Mouse (Mus musculus): ENCODE results near the gene Myo9a. TPM values are rescaled to one million over a fixed set of nuclear protein-coding genes. Genes with fewer than 3 reads are reported as not detected.

Gene Myo9a
- polyA plus RNA-seq, 1 experiment from 2014 or later = 16.9 TPM

- Histone ChIP-seq H3K4me2 (no peak overlapping the region), H3K9ac (no peak overlapping the region), H3K4me3 (no peak overlapping the region), H3K27me3 (no peaks in the 10 kb centered on the region), H3K4me1 (peaks cover 2% of the 10 kb centered on the region; the same call in 1 of the 2 replicates), H3K36me3 (no peaks in the 10 kb centered on the region), H3K27ac (no peak overlapping the region), H3K9me3 (no peaks in the 10 kb centered on the region)
- 64% methylated on average over 2 of the region's 2 CpGs for WGBS
- no peak for ATAC-seq (ENCODE audit: insufficient number of reproducible peaks, insufficient read depth, low FRiP score, low TSS enrichment, low read depth)
These were observed 189.0 kb downstream of the Myo9a start for GRCm38 (mm10) chr9:59939691-59940090.

GRCm38 (mm10) chr9:59940913-59941884 lies 190.5 kb downstream of the Myo9a start:
- H3K4me1 ChIP-seq = peaks cover 2% of the 10 kb centered on the region; the same call in 1 of the 2 replicates

GRCm38 (mm10) chr9:59941885-59942350 lies 191.2 kb downstream of the Myo9a start:
- Histone ChIP-seq H3K36me3 (no peaks in the 10 kb centered on the region), H3K4me1 (peaks cover 2% of the 10 kb centered on the region; the same call in 1 of the 2 replicates), H3K4me3 (no peak overlapping the region), H3K9me3 (no peaks in the 10 kb centered on the region), H3K9ac (no peak overlapping the region), H3K4me2 (no peak overlapping the region), H3K27ac (no peak overlapping the region), H3K27me3 (no peaks in the 10 kb centered on the region)
- WGBS = 55% methylated on average over 9 of the region's 9 CpGs
- no peak for ATAC-seq (ENCODE audit: insufficient number of reproducible peaks, insufficient read depth, low FRiP score, low TSS enrichment, low read depth)

More at GRCm38 (mm10) chr9:59940913-59941884, 190.5 kb downstream of the Myo9a start:
- Histone ChIP-seq H3K4me2 (no peak overlapping the region), H3K9ac (no peak overlapping the region), H3K36me3 (no peaks in the 10 kb centered on the region), H3K4me3 (no peak overlapping the region), H3K27ac (no peak overlapping the region), H3K27me3 (no peaks in the 10 kb centered on the region), H3K9me3 (no peaks in the 10 kb centered on the region)
- no peak for ATAC-seq (ENCODE audit: insufficient number of reproducible peaks, insufficient read depth, low FRiP score, low TSS enrichment, low read depth)
- WGBS = 75% methylated on average over 9 of the region's 12 CpGs

- ATAC-seq (ENCODE audit: insufficient number of reproducible peaks, insufficient read depth, low FRiP score, low TSS enrichment, low read depth) = no peak
- Histone ChIP-seq H3K4me1 (peaks cover 2% of the 10 kb centered on the region; the same call in 1 of the 2 replicates), H3K4me2 (no peak overlapping the region), H3K4me3 (no peak overlapping the region), H3K9me3 (no peaks in the 10 kb centered on the region), H3K36me3 (no peaks in the 10 kb centered on the region), H3K9ac (no peak overlapping the region), H3K27ac (no peak overlapping the region), H3K27me3 (no peaks in the 10 kb centered on the region)
- WGBS = 52% methylated on average over 5 of the region's 5 CpGs
These were observed 191.9 kb downstream of the Myo9a start for GRCm38 (mm10) chr9:59942501-59943085.

- Histone ChIP-seq H3K9ac (no peak overlapping the region), H3K36me3 (no peaks in the 10 kb centered on the region), H3K4me2 (no peak overlapping the region), H3K4me1 (peaks cover 2% of the 10 kb centered on the region; the same call in 1 of the 2 replicates), H3K4me3 (no peak overlapping the region), H3K27ac (no peak overlapping the region), H3K9me3 (no peaks in the 10 kb centered on the region), H3K27me3 (no peaks in the 10 kb centered on the region)
- ATAC-seq (ENCODE audit: insufficient number of reproducible peaks, insufficient read depth, low FRiP score, low TSS enrichment, low read depth) = no peak
- 86% methylated on average over 6 of the region's 6 CpGs for WGBS
These were observed 193.1 kb downstream of the Myo9a start for GRCm38 (mm10) chr9:59943826-59944225.

DNA sequence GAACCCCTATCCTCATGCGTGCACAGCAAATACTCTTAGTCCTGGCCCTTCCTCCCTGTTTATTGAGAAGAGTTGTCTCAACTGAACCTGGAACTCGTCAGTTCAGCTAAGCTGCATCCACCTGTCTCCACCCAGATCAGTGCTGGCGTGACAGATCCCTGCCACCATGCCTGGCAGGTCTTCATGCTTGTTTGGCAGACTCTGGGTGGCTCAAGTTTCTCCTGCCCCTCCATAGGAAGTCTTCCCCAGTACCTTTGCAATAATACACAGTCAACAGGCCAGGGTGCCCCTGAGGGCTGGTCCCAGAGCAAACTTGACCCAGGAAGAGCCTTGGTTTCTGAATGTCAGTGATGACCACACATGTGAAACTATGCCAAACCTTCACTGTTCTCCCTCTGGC lies 194.5 kb downstream of the Myo9a start:
- peaks cover 2% of the 10 kb centered on the region; the same call in 1 of the 2 replicates for H3K4me1 ChIP-seq
- ATAC-seq (ENCODE audit: insufficient number of reproducible peaks, insufficient read depth, low FRiP score, low TSS enrichment, low read depth) = no peak
- H3K27ac ChIP-seq = no peak overlapping the region
- WGBS = 59% methylated on average over 3 of the region's 3 CpGs
- no peak overlapping the region for H3K9ac ChIP-seq
- H3K9me3 ChIP-seq = no peaks in the 10 kb centered on the region
- H3K27me3 ChIP-seq = no peaks in the 10 kb centered on the region
- H3K4me3 ChIP-seq = no peak overlapping the region
- H3K4me2 ChIP-seq = no peak overlapping the region
- H3K36me3 ChIP-seq = no peaks in the 10 kb centered on the region

DNA sequence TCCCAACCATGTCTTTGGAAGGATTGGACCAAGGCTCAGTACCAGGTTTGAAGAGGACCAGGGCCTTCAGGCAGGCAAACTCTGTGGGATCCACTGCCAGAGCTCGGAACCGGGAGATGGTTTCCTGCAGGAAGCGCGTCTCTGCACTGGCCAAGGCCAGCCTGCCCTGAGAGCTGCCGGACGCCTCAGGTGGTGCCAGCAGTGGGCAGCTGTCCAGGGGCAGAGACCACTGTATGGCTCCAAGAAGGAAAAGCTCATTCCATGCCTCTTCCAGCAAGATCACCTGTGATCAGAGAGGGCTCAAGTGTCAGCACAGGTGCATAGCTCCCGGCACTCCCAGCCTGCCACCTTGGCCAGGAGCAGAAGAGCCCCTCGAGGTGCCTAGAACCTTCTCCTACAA lies 196.6 kb downstream of the Myo9a start:
- H3K4me2 ChIP-seq = no peak overlapping the region
- no peak overlapping the region for H3K27ac ChIP-seq
- H3K9me3 ChIP-seq = no peaks in the 10 kb centered on the region
- H3K36me3 ChIP-seq = no peaks in the 10 kb centered on the region
- H3K4me1 ChIP-seq = peaks cover 2% of the 10 kb centered on the region; the same call in 1 of the 2 replicates
- no peak for ATAC-seq (ENCODE audit: insufficient number of reproducible peaks, insufficient read depth, low FRiP score, low TSS enrichment, low read depth)
- H3K9ac ChIP-seq = no peak overlapping the region
- no peak overlapping the region for H3K4me3 ChIP-seq
- WGBS = 89% methylated on average over 8 of the region's 8 CpGs
- no peaks in the 10 kb centered on the region for H3K27me3 ChIP-seq

DNA sequence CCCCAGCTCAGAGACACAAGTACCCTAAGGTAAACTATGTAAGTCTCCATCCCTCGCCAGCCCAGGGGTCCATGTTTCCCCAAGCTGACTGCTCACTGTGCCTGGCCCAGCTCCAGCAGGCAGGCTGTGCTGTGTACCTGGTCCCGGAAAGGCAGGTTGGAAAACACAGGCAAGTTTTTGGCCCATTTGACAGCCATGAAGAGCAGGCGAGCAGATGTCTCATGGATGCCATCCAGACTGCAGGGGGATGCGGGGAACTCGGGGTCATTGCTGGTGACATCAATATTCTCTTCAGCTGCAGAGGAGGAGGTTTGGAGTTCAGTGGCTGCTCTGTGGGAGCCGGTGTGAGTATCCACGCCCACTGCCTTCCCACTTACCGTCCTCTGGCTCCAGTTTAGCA lies 197.5 kb downstream of the Myo9a start:
- ATAC-seq (ENCODE audit: insufficient number of reproducible peaks, insufficient read depth, low FRiP score, low TSS enrichment, low read depth) = no peak
- H3K9ac ChIP-seq = no peak overlapping the region
- no peak overlapping the region for H3K27ac ChIP-seq
- H3K4me2 ChIP-seq = no peak overlapping the region
- 74% methylated on average over 8 of the region's 8 CpGs for WGBS
- no peak overlapping the region for H3K4me3 ChIP-seq
- no peaks in the 10 kb centered on the region for H3K9me3 ChIP-seq
- H3K4me1 ChIP-seq = peaks cover 2% of the 10 kb centered on the region; the same call in 1 of the 2 replicates
- no peaks in the 10 kb centered on the region for H3K36me3 ChIP-seq
- H3K27me3 ChIP-seq = no peaks in the 10 kb centered on the region

GRCm38 (mm10) chr9:59948691-59949250 lies 198.1 kb downstream of the Myo9a start:
- Histone ChIP-seq H3K36me3 (no peaks in the 10 kb centered on the region), H3K4me3 (no peak overlapping the region), H3K9me3 (no peaks in the 10 kb centered on the region), H3K27me3 (no peaks in the 10 kb centered on the region), H3K27ac (no peak overlapping the region), H3K4me1 (peaks cover 2% of the 10 kb centered on the region; the same call in 1 of the 2 replicates), H3K4me2 (no peak overlapping the region), H3K9ac (no peak overlapping the region)
- WGBS = 88% methylated on average over 17 of the region's 17 CpGs
- no peak for ATAC-seq (ENCODE audit: insufficient number of reproducible peaks, insufficient read depth, low FRiP score, low TSS enrichment, low read depth)

DNA sequence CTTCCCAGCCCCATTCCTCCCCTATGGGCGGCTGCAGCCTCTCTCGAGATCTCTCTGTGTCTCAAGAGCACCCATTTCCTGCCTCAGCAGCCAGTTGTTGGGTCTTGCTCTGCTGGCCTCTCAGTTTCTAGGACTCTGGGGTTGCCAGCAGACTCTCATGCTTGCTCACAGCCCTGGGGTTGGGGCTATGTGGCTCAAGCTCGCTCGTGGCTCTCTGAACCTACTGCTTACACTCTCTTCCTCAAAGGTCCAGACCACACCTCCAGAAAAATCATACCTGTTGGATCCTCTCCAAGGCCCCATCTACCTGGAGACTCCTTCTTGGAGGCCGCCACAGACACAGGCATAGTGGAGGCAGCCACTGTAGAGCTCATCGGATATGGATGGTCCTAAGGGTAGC lies 198.8 kb downstream of the Myo9a start:
- Histone ChIP-seq H3K9ac (no peak overlapping the region), H3K27me3 (no peaks in the 10 kb centered on the region), H3K4me3 (no peak overlapping the region), H3K27ac (no peak overlapping the region), H3K4me2 (no peak overlapping the region), H3K9me3 (no peaks in the 10 kb centered on the region), H3K36me3 (no peaks in the 10 kb centered on the region), H3K4me1 (no peaks in the 10 kb centered on the region)
- WGBS = 77% methylated on average over 6 of the region's 6 CpGs
- ATAC-seq (ENCODE audit: insufficient number of reproducible peaks, insufficient read depth, low FRiP score, low TSS enrichment, low read depth) = no peak

DNA sequence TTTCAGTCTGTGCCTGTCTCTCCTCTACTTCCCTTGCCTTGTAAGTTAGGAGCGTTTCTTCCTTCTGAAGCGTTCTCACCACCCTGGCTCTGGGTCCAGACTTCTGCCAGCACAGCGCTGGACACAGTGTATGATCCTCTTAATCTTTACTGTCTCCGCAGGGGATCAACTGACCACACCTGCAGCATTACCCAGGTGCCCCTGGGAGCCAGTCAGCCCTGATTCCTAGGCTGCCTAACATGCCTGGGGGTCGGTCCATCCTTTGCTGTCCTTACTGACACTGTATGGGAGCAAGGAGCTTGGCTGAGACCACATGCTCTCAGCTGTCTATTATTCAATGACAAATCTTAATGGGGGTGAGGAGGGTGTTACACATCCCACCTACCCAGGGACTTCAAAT lies 199.3 kb downstream of the Myo9a start:
- H3K36me3 ChIP-seq = no peaks in the 10 kb centered on the region
- H3K4me2 ChIP-seq = no peak overlapping the region
- no peak overlapping the region for H3K27ac ChIP-seq
- no peaks in the 10 kb centered on the region for H3K27me3 ChIP-seq
- no peak for ATAC-seq (ENCODE audit: insufficient number of reproducible peaks, insufficient read depth, low FRiP score, low TSS enrichment, low read depth)
- H3K4me1 ChIP-seq = no peaks in the 10 kb centered on the region
- no peaks in the 10 kb centered on the region for H3K9me3 ChIP-seq
- WGBS = 88% methylated on average over 5 of the region's 5 CpGs
- H3K9ac ChIP-seq = no peak overlapping the region
- no peak overlapping the region for H3K4me3 ChIP-seq
